Mouse (Mus musculus) heart, adult 2 months (tissue): ENCODE results near the gene Lyrm9.

ENCODE experiments used
- CTCF ChIP-seq: fragments of 200-600 bp; IDR thresholded peaks from 2 replicates; pipeline ENCODE4 v1.8.1; 2022; ENCODE audit warnings: antibody characterized with exemption, mild to moderate bottlenecking, moderate library complexity
- EP300 ChIP-seq: fragments of 200-500 bp; IDR thresholded peaks from 2 replicates; pipeline ENCODE4 v1.6.1; 2011; ENCODE audit warnings: low read depth, low read length, control low read depth; ENCODE audit not compliant: insufficient read depth
- POLR2A ChIP-seq: fragments of 200-500 bp; IDR thresholded peaks from 2 replicates; pipeline ENCODE4 v1.6.1; 2011; ENCODE audit warnings: mild to moderate bottlenecking, low read depth, low read length, control low read depth; ENCODE audit not compliant: insufficient read depth

DNA sequence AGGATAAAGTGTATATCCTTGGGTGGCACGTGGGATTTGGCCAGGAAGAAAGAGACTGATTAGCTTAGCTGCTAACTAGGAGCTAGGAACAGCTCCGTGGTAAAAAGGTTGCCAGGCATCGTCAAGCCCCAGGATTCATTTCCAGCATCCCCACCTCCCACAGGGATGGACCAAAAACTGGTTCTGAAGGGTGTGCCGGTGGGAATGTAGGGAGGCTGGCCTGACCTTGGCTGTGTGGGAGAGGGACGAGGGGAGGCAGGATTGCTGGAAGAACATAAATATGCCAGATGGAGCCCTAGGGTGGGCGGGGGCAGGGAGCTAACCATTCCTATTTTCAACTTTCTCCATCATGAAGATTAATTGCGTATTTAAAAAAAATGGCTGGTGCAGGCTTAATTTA lies 1.2 kb downstream of the Lyrm9 start:
- TF ChIP-seq CTCF (no peak), EP300 (no peak), POLR2A (no peak)
